Mouse (Mus musculus) embryonic facial prominence, embryonic 14.5 days (tissue): ENCODE results near the gene Rabep2. TPM values are rescaled to one million over a fixed set of nuclear protein-coding genes. Genes with fewer than 3 reads are reported as not detected.

ENCODE experiments used
- ATAC-seq: fragments of 200-750 bp; cut with Nextera tagmentation; 2 replicates; pipeline ENCODE4 v1.8.0; 2017; ENCODE audit warnings: low read depth, moderate number of reproducible peaks, moderate TSS enrichment
- DNase-seq: peaks from one replicate; pipeline ENCODE4 v3.0.0-alpha.2; 2015; ENCODE audit warnings: low spot score
- H3K27ac ChIP-seq: fragments of 300-500 bp; sonication (generic); replicated peaks from 2 replicates; pipeline ENCODE4 v1.5.1; 2014; ENCODE audit warnings: low read depth, mild to moderate bottlenecking, low read length, moderate library complexity
- H3K27me3 ChIP-seq: fragments of 300-500 bp; sonication (generic); replicated peaks from 2 replicates; pipeline ENCODE4 v1.6.1; 2014; ENCODE audit warnings: low read length; ENCODE audit not compliant: control insufficient read depth, insufficient read depth
- H3K36me3 ChIP-seq: fragments of 300-500 bp; sonication (generic); 2 replicates; pipeline ENCODE4 v1.6.1; 2014; ENCODE audit warnings: low read length, mixed read lengths; ENCODE audit not compliant: control insufficient read depth, insufficient read depth
- H3K4me1 ChIP-seq: fragments of 300-500 bp; sonication (generic); 2 replicates; pipeline ENCODE4 v1.6.1; 2014; ENCODE audit warnings: antibody characterized with exemption, low read length; ENCODE audit not compliant: control insufficient read depth, insufficient read depth
- H3K4me2 ChIP-seq: fragments of 300-500 bp; sonication (generic); 2 replicates; pipeline ENCODE4 v1.6.1; 2014; ENCODE audit warnings: low read depth, mild to moderate bottlenecking, low read length, moderate library complexity, mixed read lengths
- H3K4me3 ChIP-seq: fragments of 300-500 bp; sonication (generic); 2 replicates; pipeline ENCODE4 v1.5.1; 2014; ENCODE audit warnings: low read depth, mild to moderate bottlenecking, low read length
- H3K9ac ChIP-seq: fragments of 300-500 bp; sonication (generic); 2 replicates; pipeline ENCODE4 v1.6.1; 2014; ENCODE audit warnings: low read depth, mild to moderate bottlenecking, low read length, moderate library complexity, mixed read lengths
- H3K9me3 ChIP-seq: fragments of 300-500 bp; sonication (generic); 2 replicates; pipeline ENCODE4 v1.6.1; 2016; ENCODE audit warnings: low read length; ENCODE audit not compliant: control insufficient read depth
- WGBS: fragments of 180-500 bp; shearing (Covaris S2); extraction: QIAGEN DNeasy Blood & Tissue Kit; methylation state at CpG from one replicate; pipeline ENCODE4 v1.1.7; 2014; 5-methylcytosine and 5-hydroxymethylcytosine counted together
- polyA plus RNA-seq: library from polyadenylated mRNA; unstranded; fragments of >200 nt; fragmentation: Nextera tagmentation; extraction: Ambion mirVana; gene quantifications from 2 replicates; pipeline ENCODE4 v1.2.1, GENCODE M21; 2014

The Rabep2 gene
- polyA plus RNA-seq, 1 experiment from 2014 or later = 26.4 TPM

- Histone ChIP-seq H3K4me1 (peaks cover 10% of the 10 kb centered on the region), H3K9me3 (no peaks in the 10 kb centered on the region), H3K4me3 (no peak overlapping the region), H3K4me2 (no peak overlapping the region), H3K9ac (no peak overlapping the region), H3K27ac (no peak overlapping the region), H3K36me3 (peaks cover 66% of the 10 kb centered on the region), H3K27me3 (no peaks in the 10 kb centered on the region)
- ATAC-seq = no peak
- DNase-seq = no peak
- WGBS = 90% methylated on average over 5 of the region's 5 CpGs
These were observed 42.8 kb downstream of the Rabep2 start for GRCm38 (mm10) chr7:126471361-126471760.

- no peaks in the 10 kb centered on the region for H3K27me3 ChIP-seq
- DNase-seq (no peak), ATAC-seq (no peak)
- peaks cover 10% of the 10 kb centered on the region for H3K4me1 ChIP-seq
- WGBS = 76% methylated on average over 4 of the region's 4 CpGs
- peaks cover 61% of the 10 kb centered on the region for H3K36me3 ChIP-seq
- H3K4me3 ChIP-seq = no peak overlapping the region
- H3K9me3 ChIP-seq = no peaks in the 10 kb centered on the region
- no peak overlapping the region for H3K9ac ChIP-seq
- H3K27ac ChIP-seq = no peak overlapping the region
- H3K4me2 ChIP-seq = no peak overlapping the region
These were observed 43.3 kb downstream of the Rabep2 start for GRCm38 (mm10) chr7:126471853-126472252.

- Histone ChIP-seq H3K27ac (no peak overlapping the region), H3K9me3 (no peaks in the 10 kb centered on the region), H3K9ac (no peak overlapping the region), H3K4me2 (no peak overlapping the region), H3K27me3 (no peaks in the 10 kb centered on the region), H3K4me3 (no peak overlapping the region), H3K4me1 (peaks cover 10% of the 10 kb centered on the region), H3K36me3 (peaks cover 57% of the 10 kb centered on the region)
- DNase-seq (no peak), ATAC-seq (no peak)
- WGBS = 88% methylated on average over 13 of the region's 13 CpGs
These were observed 43.7 kb downstream of the Rabep2 start for GRCm38 (mm10) chr7:126472306-126472705.

GRCm38 (mm10) chr7:126472713-126473112 lies 44.2 kb downstream of the Rabep2 start:
- 90% methylated on average over 16 of the region's 16 CpGs for WGBS
- ATAC-seq (no peak), DNase-seq (no peak)
- no peak overlapping the region for H3K4me3 ChIP-seq
- peaks cover 53% of the 10 kb centered on the region for H3K36me3 ChIP-seq
- no peaks in the 10 kb centered on the region for H3K27me3 ChIP-seq
- H3K9ac ChIP-seq = no peak overlapping the region
- H3K4me1 ChIP-seq = peaks cover 10% of the 10 kb centered on the region
- no peak overlapping the region for H3K4me2 ChIP-seq
- no peak overlapping the region for H3K27ac ChIP-seq
- no peaks in the 10 kb centered on the region for H3K9me3 ChIP-seq

DNA sequence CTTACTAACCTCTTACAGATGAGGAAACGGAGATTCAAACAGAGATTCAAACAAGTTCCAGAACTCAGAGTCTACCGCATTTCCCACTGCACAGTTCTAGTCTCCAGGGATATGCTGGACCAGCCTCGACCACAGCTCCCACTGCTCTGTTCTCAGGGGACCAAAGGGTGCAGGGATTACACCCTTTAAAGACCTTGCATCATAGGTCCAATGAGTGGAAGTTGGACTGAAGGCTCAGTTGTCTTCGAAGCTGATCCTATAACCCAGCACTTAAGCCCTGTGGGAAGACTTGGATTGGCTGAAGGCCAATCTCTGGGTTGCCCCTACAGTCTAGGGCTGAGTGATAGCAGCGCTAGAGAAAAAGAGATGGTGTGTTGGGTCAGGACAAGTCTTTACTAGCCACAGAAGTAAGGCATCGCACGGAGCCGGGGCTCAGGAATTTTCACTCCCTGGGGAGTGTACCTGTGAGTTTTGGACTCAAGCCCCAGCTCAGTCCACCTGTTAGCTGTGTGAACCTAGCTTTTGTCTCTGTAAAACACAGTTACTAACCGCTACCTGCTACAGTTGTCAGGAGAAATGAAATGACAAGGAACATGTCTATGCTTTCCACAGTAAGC lies 45.0 kb downstream of the Rabep2 start:
- no peak overlapping the region for H3K27ac ChIP-seq

GRCm38 (mm10) chr7:126474486-126474955 lies 46.0 kb downstream of the Rabep2 start:
- no peak for DNase-seq
- Histone ChIP-seq H3K4me3 (peak overlapping the region; percentile 65), H3K4me1 (peaks cover 10% of the 10 kb centered on the region), H3K4me2 (peak overlapping the region; percentile 89), H3K9me3 (no peaks in the 10 kb centered on the region), H3K36me3 (peaks cover 35% of the 10 kb centered on the region), H3K27ac (peak overlapping the region; percentile 94), H3K9ac (peak overlapping the region; percentile 91), H3K27me3 (no peaks in the 10 kb centered on the region)
- WGBS = 1% methylated on average over 19 of the region's 27 CpGs
- ATAC-seq = peak; percentile 27

More for the DNA sequence above, 45.0 kb downstream of the Rabep2 start:
- peak overlapping the region; percentile 91 for H3K9ac ChIP-seq
- H3K27me3 ChIP-seq = no peaks in the 10 kb centered on the region
- H3K9me3 ChIP-seq = no peaks in the 10 kb centered on the region
- peak overlapping the region; percentile 89 for H3K4me2 ChIP-seq
- ATAC-seq (no peak; the same call in 1 of the 2 replicates), DNase-seq (peak; percentile 43)
- 67% methylated on average over 9 of the region's 9 CpGs for WGBS
- peaks cover 10% of the 10 kb centered on the region for H3K4me1 ChIP-seq
- peaks cover 44% of the 10 kb centered on the region for H3K36me3 ChIP-seq
- H3K4me3 ChIP-seq = peak overlapping the region; percentile 65

GRCm38 (mm10) chr7:126474993-126475581 lies 46.5 kb downstream of the Rabep2 start, which contains the start of gene Sh2b1:
Gene Sh2b1 (minus strand): TSS chr7:126475424.
- peak; percentile 94 for ATAC-seq
- no peaks in the 10 kb centered on the region for H3K27me3 ChIP-seq
- WGBS = under 1% methylated on average over 33 of the region's 53 CpGs

GRCm38 (mm10) chr7:126481699-126482098 lies 53.1 kb downstream of the Rabep2 start:
- DNase-seq = no peak
- H3K4me3 ChIP-seq = no peak overlapping the region
- no peak overlapping the region for H3K27ac ChIP-seq
- 25% methylated on average over 5 of the region's 5 CpGs for WGBS
- H3K9ac ChIP-seq = no peak overlapping the region
- no peaks in the 10 kb centered on the region for H3K27me3 ChIP-seq
- H3K36me3 ChIP-seq = no peaks in the 10 kb centered on the region
- no peaks in the 10 kb centered on the region for H3K4me1 ChIP-seq
- no peak for ATAC-seq
- no peaks in the 10 kb centered on the region; the same call in 1 of the 2 replicates for H3K9me3 ChIP-seq
- no peak overlapping the region for H3K4me2 ChIP-seq

More at GRCm38 (mm10) chr7:126474993-126475581, 46.5 kb downstream of the Rabep2 start, which contains the start of gene Sh2b1:
- Histone ChIP-seq H3K4me3 (peak within 1 kb of the TSS; percentile 65), H3K27ac (peak within 1 kb of the TSS; percentile 94), H3K9me3 (no peaks in the 10 kb centered on the region), H3K4me1 (peaks cover 10% of the 10 kb centered on the region), H3K4me2 (peak within 1 kb of the TSS; percentile 89), H3K36me3 (peaks cover 29% of the 10 kb centered on the region), H3K9ac (peak within 1 kb of the TSS; percentile 91)
- peak; percentile 97 for DNase-seq
